Comparison of ENCODE assay signal across 21 mouse cellular contexts in genomic region chr14:115342597-115342996, GRCm38 (mm10).
A peak's percentile ranks its signal among the peaks of the same experiment; 100 is the strongest.
DNase-seq lines count a peak whose midpoint lies in the region; ATAC-seq and TF ChIP-seq lines count a peak whose summit lies in the region.
"Had no signal": no experiment of that assay in that cellular context is flagged by ENCODE, and none has a peak within 500 bp of the region (broad histone marks: within the 10 kb centered on the region; RNA-seq: fewer than 3 reads in every experiment).

No protein-coding gene starts in this region.

- no peak overlapping the region for H3K4me3 ChIP-seq in embryonic facial prominence, embryonic 14.5 days (ENCODE audit: low read depth, low read length)
- H3K4me3 ChIP-seq in embryonic facial prominence, embryonic 10.5 days: no peak overlapping the region
- no peak overlapping the region for H3K4me3 ChIP-seq in limb, embryonic 13.5 days
- H3K4me3 ChIP-seq in limb, embryonic 10.5 days: no peak overlapping the region
- no peak overlapping the region for H3K4me3 ChIP-seq in limb, embryonic 14.5 days (replicated peaks; ENCODE audit: low read length)

- no peaks in the 10 kb centered on the region for H3K9me3 ChIP-seq in embryonic facial prominence, embryonic 14.5 days (ENCODE audit: control insufficient read depth, low read length)
- H3K9me3 ChIP-seq in embryonic facial prominence, embryonic 10.5 days: no peaks in the 10 kb centered on the region
- no peaks in the 10 kb centered on the region for H3K9me3 ChIP-seq in limb, embryonic 13.5 days
- H3K9me3 ChIP-seq in limb, embryonic 10.5 days (replicated peaks): no peaks in the 10 kb centered on the region
- no peaks in the 10 kb centered on the region for H3K9me3 ChIP-seq in limb, embryonic 14.5 days (ENCODE audit: control insufficient read depth, low read length)

- DNase-seq in embryonic facial prominence, embryonic 14.5 days (ENCODE audit: low spot score): peak; percentile 9
- DNase-seq in embryonic facial prominence, embryonic 10.5 days (ENCODE audit: low spot score): no peak
- no peak for DNase-seq in limb, embryonic 10.5 days (ENCODE audit: low spot score)
- peak; percentile 35 for DNase-seq in limb, embryonic 14.5 days (ENCODE audit: low spot score)
- DNase-seq in ovary, postnatal 14 days (ENCODE audit: low spot score): no peak
- DNase-seq: adrenal gland, adult 2 months; adrenal gland, adult 8-10 months; adrenal gland, postnatal 10 days; adrenal gland, postnatal 14 days; adrenal gland, postnatal 25 days; adrenal gland, postnatal 36 days; B cell, adult 2 months; cerebellum, adult 11 months; cerebellum, adult 11-12 months; cerebellum, adult 18-20 months had no signal

- no peak for TF ChIP-seq POLR2A in limb, embryonic 14.5 days (IDR thresholded peaks at IDR 0.05; ENCODE audit: borderline replicate concordance, extremely low read depth, insufficient read depth, insufficient read length)

- WGBS in embryonic facial prominence, embryonic 14.5 days: 43% methylated on average over 2 of the region's 2 CpGs
- 82% methylated on average over 2 of the region's 2 CpGs for WGBS in embryonic facial prominence, embryonic 10.5 days
- 33% methylated on average over 2 of the region's 2 CpGs for WGBS in limb, embryonic 13.5 days
- 86% methylated on average over 2 of the region's 2 CpGs for WGBS in limb, embryonic 10.5 days
- 36% methylated on average over 2 of the region's 2 CpGs for WGBS in limb, embryonic 14.5 days

- no peak overlapping the region for H3K9ac ChIP-seq in embryonic facial prominence, embryonic 14.5 days (ENCODE audit: low read depth, low read length)
- no peak overlapping the region for H3K9ac ChIP-seq in limb, embryonic 13.5 days
- no peak overlapping the region for H3K9ac ChIP-seq in limb, embryonic 14.5 days (ENCODE audit: low read depth, low read length, severe bottlenecking)

- H3K27me3 ChIP-seq in embryonic facial prominence, embryonic 14.5 days (replicated peaks; ENCODE audit: control insufficient read depth, insufficient read depth, low read length): no peaks in the 10 kb centered on the region
- no peaks in the 10 kb centered on the region for H3K27me3 ChIP-seq in embryonic facial prominence, embryonic 10.5 days (replicated peaks; ENCODE audit: low read depth, poor library complexity, severe bottlenecking)
- H3K27me3 ChIP-seq in limb, embryonic 13.5 days: no peaks in the 10 kb centered on the region
- no peaks in the 10 kb centered on the region for H3K27me3 ChIP-seq in limb, embryonic 10.5 days (ENCODE audit: low read depth, poor library complexity, severe bottlenecking)
- H3K27me3 ChIP-seq in limb, embryonic 14.5 days (ENCODE audit: control insufficient read depth, insufficient read depth, low read length): no peaks in the 10 kb centered on the region
- H3K27me3 ChIP-seq: CH12.LX had no signal

- no peak overlapping the region for H3K27ac ChIP-seq in embryonic facial prominence, embryonic 14.5 days (replicated peaks; ENCODE audit: low read depth, low read length)
- H3K27ac ChIP-seq in embryonic facial prominence, embryonic 10.5 days (replicated peaks): no peak overlapping the region
- no peak overlapping the region for H3K27ac ChIP-seq in limb, embryonic 13.5 days
- H3K27ac ChIP-seq in limb, embryonic 10.5 days: no peak overlapping the region
- no peak overlapping the region for H3K27ac ChIP-seq in limb, embryonic 14.5 days (replicated peaks; ENCODE audit: low read depth, low read length)

- no peak for ATAC-seq in embryonic facial prominence, embryonic 14.5 days (ENCODE audit: low read depth)
- ATAC-seq in limb, embryonic 13.5 days (ENCODE audit: low FRiP score, low read depth): peak; percentile 57; the same call in 1 of the 2 replicates
- peak; percentile 60 for ATAC-seq in limb, embryonic 14.5 days (ENCODE audit: low FRiP score, low read depth)
- ATAC-seq: activated CD4-positive, CD25-positive, alpha-beta regulatory T cell, adult 4 months; CD4-positive, CD25-positive, alpha-beta regulatory T cell, adult 4 months; Patski had no signal

- H3K4me2 ChIP-seq in embryonic facial prominence, embryonic 14.5 days (ENCODE audit: low read depth, low read length): no peak overlapping the region
- H3K4me2 ChIP-seq in limb, embryonic 13.5 days (replicated peaks): no peak overlapping the region
- H3K4me2 ChIP-seq in limb, embryonic 14.5 days (replicated peaks; ENCODE audit: low read depth, low read length, severe bottlenecking): no peak overlapping the region

- no peaks in the 10 kb centered on the region for H3K36me3 ChIP-seq in embryonic facial prominence, embryonic 14.5 days (ENCODE audit: control insufficient read depth, insufficient read depth, low read length)
- H3K36me3 ChIP-seq in embryonic facial prominence, embryonic 10.5 days (replicated peaks): no peaks in the 10 kb centered on the region
- H3K36me3 ChIP-seq in limb, embryonic 13.5 days: no peaks in the 10 kb centered on the region
- no peaks in the 10 kb centered on the region for H3K36me3 ChIP-seq in limb, embryonic 10.5 days
- no peaks in the 10 kb centered on the region for H3K36me3 ChIP-seq in limb, embryonic 14.5 days (ENCODE audit: control insufficient read depth, insufficient read depth, low read length)
- H3K36me3 ChIP-seq: G1E had no signal

- H3K4me1 ChIP-seq in embryonic facial prominence, embryonic 14.5 days (ENCODE audit: control insufficient read depth, insufficient read depth, low read length): no peaks in the 10 kb centered on the region
- no peaks in the 10 kb centered on the region for H3K4me1 ChIP-seq in embryonic facial prominence, embryonic 10.5 days
- H3K4me1 ChIP-seq in limb, embryonic 13.5 days: peaks cover 11% of the 10 kb centered on the region
- H3K4me1 ChIP-seq in limb, embryonic 10.5 days: 0 out of 2 replicates have a peak, but pooled peaks cover 9% of the 10 kb centered on the region
- peaks cover 13% of the 10 kb centered on the region for H3K4me1 ChIP-seq in limb, embryonic 14.5 days (ENCODE audit: control insufficient read depth, insufficient read depth, low read length)

Comparison
In these comparisons a context has a peak if more than half of its experiments do, and no peak if none do; other contexts are left out.
1. DNase-seq: peak in embryonic facial prominence, embryonic 14.5 days (single experiment) and limb, embryonic 14.5 days (single experiment); none in embryonic facial prominence, embryonic 10.5 days (single experiment), limb, embryonic 10.5 days (single experiment) and ovary, postnatal 14 days (single experiment).